Mouse (Mus musculus) MEL (cell line): ENCODE measurements around the gene Pld1.

Source experiments
- BHLHE40 ChIP-seq: IDR thresholded peaks from 2 replicates; pipeline ENCODE4 v1.6.1; 2012; ENCODE audit warnings: low read depth, mild to moderate bottlenecking, inconsistent platforms, low read length, improper control_type of control experiment, borderline replicate concordance
- CTCF ChIP-seq, 3 experiments: IDR thresholded peaks in 2 of 3; conservative IDR thresholded peaks in 1 of 3; 2 replicates each; pipeline ENCODE4 v1.5.1; 2011 to 2012; ENCODE audit warnings: low read length in 3 of 3, low read depth in 2 of 3, mild to moderate bottlenecking in 2 of 3, improper control_type of control experiment in 1 of 3, inconsistent platforms in 1 of 3, mixed read lengths in 1 of 3, moderate library complexity in 1 of 3; ENCODE audit not compliant: control insufficient read depth in 1 of 3, insufficient read depth in 1 of 3, poor library complexity in 1 of 3, severe bottlenecking in 1 of 3
- EP300 ChIP-seq, 2 experiments: IDR thresholded peaks; 2 replicates each; pipeline ENCODE4 v1.6.1; 2011; ENCODE audit warnings: improper control_type of control experiment in 2 of 2, low read length in 2 of 2, low read depth in 1 of 2, mild to moderate bottlenecking in 1 of 2
- HCFC1 ChIP-seq: IDR thresholded peaks from 2 replicates; pipeline ENCODE4 v1.6.1; 2012; ENCODE audit warnings: low read depth, mild to moderate bottlenecking, inconsistent platforms, low read length, improper control_type of control experiment, moderate library complexity
- MAX ChIP-seq: IDR thresholded peaks from 2 replicates; pipeline ENCODE4 v1.6.1; 2011; ENCODE audit warnings: low read length, improper control_type of control experiment
- POLR2A ChIP-seq, 2 experiments: IDR thresholded peaks; 2 replicates each; pipeline ENCODE4 v1.6.1; 2011 to 2012; ENCODE audit warnings: low read length in 2 of 2, mild to moderate bottlenecking in 2 of 2, control low read depth in 1 of 2, improper control_type of control experiment in 1 of 2, low read depth in 1 of 2, moderate library complexity in 1 of 2; ENCODE audit not compliant: control insufficient read depth in 1 of 2, insufficient read depth in 1 of 2, poor library complexity in 1 of 2
- POLR2AphosphoS5 ChIP-seq: IDR thresholded peaks from 2 replicates; pipeline ENCODE4 v1.6.1; 2012; ENCODE audit warnings: low read depth, borderline replicate concordance, mild to moderate bottlenecking, inconsistent platforms, low read length, moderate library complexity, mixed read lengths
- RAD21 ChIP-seq: IDR thresholded peaks from 2 replicates; pipeline ENCODE4 v1.6.1; 2011; ENCODE audit warnings: mild to moderate bottlenecking, low read depth, low read length, improper control_type of control experiment
- RCOR1 ChIP-seq: IDR thresholded peaks from 2 replicates; pipeline ENCODE4 v1.6.1; 2012; ENCODE audit warnings: low read depth, mild to moderate bottlenecking, inconsistent platforms, low read length, improper control_type of control experiment
- SMC3 ChIP-seq: IDR thresholded peaks from 2 replicates; pipeline ENCODE4 v1.6.1; 2011; ENCODE audit warnings: low read depth, low read length, improper control_type of control experiment
- TAL1 ChIP-seq: IDR thresholded peaks from 2 replicates; pipeline ENCODE4 v1.6.1; 2012; ENCODE audit warnings: mild to moderate bottlenecking, inconsistent platforms, low read length, moderate library complexity, mixed read lengths
- TBP ChIP-seq: IDR thresholded peaks from 2 replicates; pipeline ENCODE4 v1.8.0; 2011; ENCODE audit warnings: low read depth, low read length, improper control_type of control experiment
- USF2 ChIP-seq, 2 experiments: IDR thresholded peaks; 2 replicates each; pipeline ENCODE4 v1.6.1; 2011 to 2012; ENCODE audit warnings: improper control_type of control experiment in 2 of 2, low read length in 2 of 2, borderline replicate concordance in 1 of 2, inconsistent platforms in 1 of 2, low read depth in 1 of 2, mild to moderate bottlenecking in 1 of 2; ENCODE audit not compliant: insufficient read depth in 1 of 2
- ZC3H11A ChIP-seq: IDR thresholded peaks from 2 replicates; pipeline ENCODE4 v1.6.1; 2012; ENCODE audit warnings: low read depth, mild to moderate bottlenecking, inconsistent platforms, low read length, improper control_type of control experiment

GRCm38 (mm10) chr3:27961162-27961561 is 22.7 kb downstream of the Pld1 start:
- TF ChIP-seq MAX: no peak
- TF ChIP-seq POLR2A (IDR thresholded peaks at IDR 0.05; ENCODE audit: control insufficient read depth in 1 of 2, insufficient read depth in 1 of 2, low read depth in 1 of 2, low read length in 2 of 2, poor library complexity in 1 of 2): no peak
- no peak for TF ChIP-seq RAD21
- TF ChIP-seq TBP: no peak
- TF ChIP-seq POLR2AphosphoS5: no peak
- TF ChIP-seq BHLHE40: no peak
- TF ChIP-seq CTCF (IDR thresholded peaks at IDR 0.05 in 2 of 3, conservative IDR thresholded peaks at IDR 0.05 in 1 of 3; ENCODE audit: control insufficient read depth in 1 of 3, insufficient read depth in 1 of 3, low read depth in 2 of 3, low read length in 3 of 3, poor library complexity in 1 of 3, severe bottlenecking in 1 of 3): no peak
- no peak for TF ChIP-seq HCFC1
- no peak for TF ChIP-seq EP300 (IDR thresholded peaks at IDR 0.05; ENCODE audit: low read depth in 1 of 2, low read length in 2 of 2)
- no peak for TF ChIP-seq USF2 (IDR thresholded peaks at IDR 0.05; ENCODE audit: borderline replicate concordance in 1 of 2, insufficient read depth in 1 of 2, low read depth in 1 of 2, low read length in 2 of 2)
- no peak for TF ChIP-seq ZC3H11A
- no peak for TF ChIP-seq TAL1
- no peak for TF ChIP-seq SMC3
- TF ChIP-seq RCOR1: no peak
